Mouse (Mus musculus) lung, postnatal 0 days (tissue): ENCODE measurements around the gene Klrk1.

Experiments used
- CTCF ChIP-seq: IDR thresholded peaks from 2 replicates; pipeline ENCODE4 v1.5.1; 2016; ENCODE audit warnings: antibody characterized with exemption, mild to moderate bottlenecking
- EP300 ChIP-seq: IDR thresholded peaks from 2 replicates; pipeline ENCODE4 v1.6.1; 2016; ENCODE audit warnings: antibody characterized with exemption, mild to moderate bottlenecking, control low read depth

GRCm38 (mm10) chr6:129581274-129581673, 42.4 kb downstream of the Klrk1 start:
- TF ChIP-seq CTCF (peak; percentile 47), EP300 (no peak)
